Mouse (Mus musculus) cerebellum, adult 18-20 months (tissue): ENCODE results near the gene Mta1.

Source experiments
- DNase-seq, 2 experiments: peaks; one replicate each; pipeline ENCODE4 v3.0.0; 2021

The Mta1 gene

DNA sequence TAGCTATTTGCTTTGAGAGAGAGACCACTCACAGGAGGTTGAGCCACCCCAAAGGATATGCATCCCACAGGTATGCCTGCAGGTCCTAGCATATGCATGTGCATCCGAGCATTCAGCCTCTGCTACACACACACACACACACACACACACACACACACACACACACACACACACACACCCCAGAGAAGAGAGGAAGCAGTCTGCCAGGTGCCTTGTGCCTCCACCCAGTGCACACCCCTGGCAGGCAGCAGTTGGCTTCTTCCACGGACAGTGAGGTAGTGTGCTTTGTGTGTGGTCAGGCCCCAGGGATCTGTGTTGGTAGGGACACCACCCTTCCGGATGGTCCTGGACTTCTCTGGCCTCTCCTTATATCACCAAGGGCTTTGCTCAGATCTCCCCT, 51.8 kb downstream of the Mta1 start:
- DNase-seq = no peak

DNA sequence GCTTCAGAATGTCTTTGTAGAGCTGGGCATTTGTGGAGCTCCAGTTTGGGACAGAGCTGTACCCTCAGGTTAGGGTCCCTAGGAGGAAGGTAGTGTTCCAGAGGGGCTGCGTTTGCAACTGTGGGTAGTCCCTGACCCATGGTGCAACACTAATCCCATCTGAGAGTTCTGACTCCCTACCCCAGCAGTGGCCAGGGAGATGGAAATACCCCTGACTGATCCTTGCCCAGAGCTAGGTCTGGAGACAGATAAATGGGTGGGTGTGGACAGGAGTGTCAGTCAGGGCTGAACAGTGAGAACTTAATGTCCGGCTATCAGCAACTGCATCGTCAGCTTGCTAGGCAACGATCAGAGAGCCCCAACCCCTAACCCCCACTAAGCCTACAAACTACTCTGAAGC, 52.5 kb downstream of the Mta1 start:
- DNase-seq = no peak

DNA sequence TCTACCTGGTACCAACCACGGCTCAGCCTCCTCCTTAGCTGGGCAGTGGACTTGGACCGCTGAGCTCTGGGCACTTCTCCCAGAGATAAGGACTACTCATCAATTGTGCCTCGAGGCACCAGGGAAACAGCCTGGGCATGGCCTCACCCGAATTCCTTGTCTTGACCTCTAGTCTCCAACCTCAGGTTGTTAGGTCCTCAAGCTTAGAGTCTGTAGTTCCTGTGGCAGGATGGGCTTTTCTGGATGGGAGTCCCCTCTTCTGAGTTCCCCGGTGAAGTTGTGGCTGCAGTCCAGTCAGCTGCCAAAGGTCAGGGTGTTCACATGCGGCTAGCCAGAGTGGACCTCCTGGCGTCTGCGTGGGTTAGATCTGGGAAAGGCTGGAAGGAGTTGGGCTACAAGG, 53.0 kb downstream of the Mta1 start:
- DNase-seq = no peak

DNA sequence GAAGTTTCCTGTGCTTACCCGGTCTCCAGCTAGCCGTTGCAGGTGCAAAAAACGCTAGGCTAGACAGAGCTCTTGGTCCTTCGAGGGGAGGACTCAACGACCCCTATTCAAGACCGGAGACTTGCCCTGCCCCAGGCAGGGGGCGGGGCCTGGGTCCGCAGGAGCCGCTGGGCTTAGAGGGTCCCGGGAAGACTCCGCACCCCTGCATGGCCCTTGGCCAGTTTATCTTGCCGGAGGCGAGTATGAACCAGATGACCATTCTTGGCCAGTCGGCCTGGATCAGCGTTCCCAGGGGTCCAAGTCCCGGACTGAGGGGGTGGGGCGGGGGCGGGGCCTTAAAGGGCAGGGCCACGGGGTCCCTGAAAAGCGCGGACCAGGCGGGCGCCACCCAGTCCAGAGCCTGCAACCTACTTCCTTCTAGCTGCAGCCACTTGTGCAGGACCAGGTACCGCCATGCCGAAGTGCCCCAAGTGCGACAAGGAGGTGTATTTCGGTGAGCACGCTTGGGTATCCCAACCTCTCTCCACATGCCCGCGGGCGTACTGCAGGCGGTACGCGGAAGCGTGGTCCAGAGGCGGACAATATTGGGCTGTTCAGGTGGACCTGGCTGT, 53.7 kb downstream of the Mta1 start:
- DNase-seq = no peak

DNA sequence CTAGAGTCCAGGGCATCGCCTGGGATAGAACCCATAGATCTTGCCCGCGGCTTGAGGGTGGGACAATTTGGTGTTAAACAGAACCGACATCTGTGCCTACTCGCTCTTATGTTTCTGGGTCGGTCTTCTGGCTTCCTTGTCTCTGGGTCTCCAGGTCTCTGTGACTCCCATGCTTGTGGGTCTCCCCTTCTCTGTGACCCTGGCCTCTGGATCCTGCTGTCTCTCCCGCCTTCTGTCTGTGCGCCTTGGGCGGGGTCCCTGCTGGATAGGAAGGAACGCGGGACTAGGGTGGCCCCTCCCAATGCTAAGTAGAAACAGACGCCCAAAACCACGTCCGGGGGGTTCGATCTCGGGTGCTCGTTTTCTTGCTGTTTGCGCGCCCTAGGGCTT, 54.2 kb downstream of the Mta1 start:
- DNase-seq = peak in 1 of 2 experiments; percentile 8

DNA sequence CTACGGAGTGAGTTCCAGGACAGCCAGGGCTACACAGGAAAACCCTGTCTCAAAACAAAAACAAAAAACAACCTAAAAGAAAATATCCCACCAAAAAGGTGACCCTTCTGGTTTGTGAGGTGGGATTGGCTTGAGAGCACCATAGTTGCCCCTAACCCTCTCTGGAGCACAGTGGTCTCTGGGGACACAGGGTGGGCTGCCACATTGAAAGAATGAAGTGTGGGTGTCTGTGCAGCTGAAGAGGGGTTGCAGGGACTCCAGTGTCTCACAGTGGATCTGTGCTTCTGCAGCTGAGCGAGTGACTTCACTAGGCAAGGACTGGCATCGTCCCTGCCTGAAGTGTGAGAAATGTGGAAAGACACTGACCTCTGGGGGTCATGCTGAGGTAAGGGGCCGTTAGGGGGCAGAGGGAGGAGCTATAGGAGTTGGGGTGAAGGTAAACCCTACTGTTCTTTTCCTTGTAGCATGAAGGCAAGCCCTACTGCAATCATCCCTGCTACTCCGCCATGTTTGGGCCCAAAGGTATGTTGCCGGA, 55.0 kb downstream of the Mta1 start:
- DNase-seq = no peak

DNA sequence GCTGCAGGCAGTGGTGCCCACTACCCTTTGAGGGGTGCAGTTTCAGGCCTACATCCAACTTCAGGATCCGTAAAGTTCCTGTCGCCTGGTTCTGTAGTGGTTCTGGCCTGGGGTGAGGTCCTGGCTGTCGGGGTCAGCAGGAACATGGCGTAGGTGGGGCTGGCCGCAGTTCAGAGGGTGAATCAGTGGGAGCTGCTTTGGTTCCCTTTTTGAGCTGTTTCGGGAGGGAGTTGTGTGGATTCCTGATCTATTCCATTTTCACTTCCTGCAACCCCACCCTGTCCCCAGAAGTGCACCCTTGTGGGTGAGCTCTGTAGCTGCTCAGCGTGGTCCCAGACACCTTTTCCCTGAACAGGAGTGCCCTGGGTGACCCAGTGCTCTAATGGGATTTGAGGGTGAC, 55.9 kb downstream of the Mta1 start:
- peak in 1 of 2 experiments; percentile 12 for DNase-seq

DNA sequence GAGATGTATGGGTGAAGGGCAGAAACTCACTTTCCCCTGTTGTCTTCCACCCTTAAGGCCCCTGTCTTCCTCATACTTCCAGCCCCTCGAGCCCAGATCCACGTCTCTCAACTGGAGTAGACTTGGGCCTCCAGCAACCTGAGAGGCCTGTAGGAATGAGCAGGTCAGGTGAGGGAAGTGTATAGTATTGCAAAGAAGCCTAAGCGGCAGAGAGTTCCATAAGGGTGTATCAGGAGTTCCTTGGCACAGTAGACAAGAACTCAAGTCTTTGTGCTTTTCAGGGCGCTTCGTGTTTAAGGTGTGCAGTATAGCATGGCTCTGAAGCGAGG, 56.6 kb downstream of the Mta1 start:
- DNase-seq = peak in 1 of 2 experiments; percentile 29

DNA sequence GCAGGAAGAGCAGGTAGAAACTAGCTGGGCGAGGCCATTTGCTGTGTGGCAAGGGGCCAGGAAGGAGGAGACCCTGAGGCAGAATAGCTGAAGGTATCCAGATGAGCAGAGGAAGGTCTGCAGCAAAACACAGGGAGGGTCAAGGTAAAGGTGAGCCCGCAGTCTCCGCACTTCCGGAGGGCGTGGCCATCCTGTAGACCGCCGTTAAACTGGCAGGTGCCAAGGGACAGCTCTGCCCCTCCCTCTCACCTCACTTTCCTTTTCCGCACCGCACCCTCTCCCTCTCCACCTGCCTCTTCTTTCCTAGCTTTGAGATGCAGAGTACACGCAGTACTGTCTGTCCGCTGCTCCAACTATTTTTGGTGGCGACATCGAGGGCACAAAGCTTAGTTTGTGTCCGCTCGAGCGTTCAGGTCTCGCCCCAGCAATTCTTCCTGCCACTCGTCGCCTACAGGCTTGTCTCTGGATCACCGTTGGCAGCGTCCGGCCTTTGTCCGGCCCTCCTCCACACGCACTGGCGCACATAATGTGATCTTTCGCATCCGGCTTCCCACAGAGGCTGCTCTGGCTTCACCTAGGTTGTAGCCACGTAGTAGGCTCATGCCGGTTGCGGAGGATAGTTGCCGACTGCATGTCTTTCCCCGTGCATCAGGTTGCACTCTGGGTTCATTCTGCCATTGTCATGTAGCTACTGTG, 57.1 kb downstream of the Mta1 start:
- peak; percentile 56 to 64 for DNase-seq

DNA sequence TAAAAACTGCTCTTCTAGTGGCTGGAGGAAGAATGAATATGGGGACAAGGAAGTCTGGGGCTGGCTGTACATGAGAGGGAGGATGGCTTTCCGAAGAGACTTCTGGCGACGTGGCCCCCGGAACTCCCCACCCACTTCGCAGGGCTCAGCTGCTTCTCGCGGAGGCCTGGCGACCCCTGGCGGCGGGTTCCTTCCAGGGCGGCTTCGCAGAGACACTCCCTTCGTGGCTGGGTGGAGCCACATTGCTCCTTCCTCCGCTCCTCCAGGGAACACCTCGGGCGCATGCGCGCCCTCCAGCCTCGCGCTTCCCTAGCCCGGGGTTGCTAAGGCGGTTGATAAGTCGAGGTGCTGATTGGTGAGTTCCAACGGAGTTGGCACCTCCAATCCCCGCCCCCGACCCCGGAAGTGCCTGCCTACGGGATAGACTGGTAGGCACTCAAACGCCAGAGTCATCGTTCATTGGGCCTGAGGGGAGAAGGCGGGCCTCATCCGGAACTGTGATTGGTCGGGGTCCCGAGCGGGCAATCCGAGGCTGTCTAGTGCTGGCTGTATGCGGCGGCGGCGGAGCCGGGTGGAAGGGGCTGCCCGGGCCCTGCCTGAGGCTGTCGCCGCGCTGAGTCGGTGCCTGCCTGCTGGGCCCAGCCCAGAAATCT, 57.9 kb downstream of the Mta1 start, which contains the start of gene Tedc1:
Gene Tedc1 (plus strand): TSS at position 535 of the 653 bp plus-strand sequence.
- peak; percentile 99 for DNase-seq

DNA sequence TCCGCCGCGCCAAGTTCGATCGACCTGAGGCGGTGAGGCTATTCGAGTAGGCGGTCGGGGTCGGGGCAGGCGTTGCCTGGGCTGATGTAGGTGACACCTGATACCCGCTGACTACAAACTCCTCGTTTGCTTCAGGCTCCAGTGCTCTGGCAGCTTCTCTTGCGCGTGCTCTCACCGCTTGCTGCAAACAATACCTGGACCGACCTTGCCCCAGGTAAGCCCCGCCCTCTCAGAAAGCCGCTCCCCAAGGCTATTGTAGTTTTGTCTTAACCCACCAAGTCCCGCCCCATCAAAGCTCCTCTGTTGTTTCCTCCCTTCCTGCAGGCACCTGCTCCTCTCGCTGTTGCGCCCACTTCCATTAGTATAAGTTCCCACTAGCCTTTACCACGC, 58.5 kb downstream of the Mta1 start:
- peak in 1 of 2 experiments; percentile 30 for DNase-seq

DNA sequence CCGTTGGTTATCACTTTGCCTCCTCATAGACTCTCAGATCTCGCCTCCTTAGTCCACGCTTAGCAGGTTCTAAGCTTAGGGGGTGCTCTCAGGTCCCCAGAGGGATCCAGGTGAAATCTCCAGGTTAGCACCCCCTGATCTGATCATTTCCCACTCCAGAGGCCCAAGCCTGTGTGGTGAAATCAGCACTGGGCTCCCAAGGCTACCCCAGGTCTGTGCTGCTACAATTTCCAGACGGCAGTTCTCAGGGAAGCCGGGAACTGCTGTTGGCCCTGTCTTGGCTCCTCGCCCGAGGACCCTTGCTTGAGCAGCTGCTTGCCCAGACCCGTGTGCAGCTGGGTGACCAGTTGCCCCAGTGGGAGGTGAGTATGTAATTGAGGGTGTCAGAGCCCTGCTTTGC, 58.9 kb downstream of the Mta1 start:
- peak in 1 of 2 experiments; percentile 49 for DNase-seq

DNA sequence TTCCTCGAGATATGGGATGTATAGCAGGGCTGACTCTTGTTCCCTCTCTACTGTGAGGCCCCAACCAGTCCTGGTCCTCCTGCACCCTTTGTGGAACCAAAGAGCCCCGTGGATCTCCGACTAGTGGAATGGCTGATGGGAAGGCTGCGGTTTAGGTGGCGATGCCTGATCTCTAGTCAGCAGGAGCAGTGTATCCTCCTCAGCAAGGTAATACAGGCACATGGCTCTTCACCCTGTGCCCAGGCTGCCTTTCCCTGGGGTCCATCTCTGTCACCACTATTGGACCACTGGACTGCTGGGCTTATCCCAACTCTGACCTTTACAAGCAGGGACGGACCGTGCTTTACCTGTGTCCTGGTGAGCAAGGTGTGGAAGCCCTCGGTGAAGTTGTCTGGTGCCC, 59.4 kb downstream of the Mta1 start:
- DNase-seq = peak in 1 of 2 experiments; percentile 17

DNA sequence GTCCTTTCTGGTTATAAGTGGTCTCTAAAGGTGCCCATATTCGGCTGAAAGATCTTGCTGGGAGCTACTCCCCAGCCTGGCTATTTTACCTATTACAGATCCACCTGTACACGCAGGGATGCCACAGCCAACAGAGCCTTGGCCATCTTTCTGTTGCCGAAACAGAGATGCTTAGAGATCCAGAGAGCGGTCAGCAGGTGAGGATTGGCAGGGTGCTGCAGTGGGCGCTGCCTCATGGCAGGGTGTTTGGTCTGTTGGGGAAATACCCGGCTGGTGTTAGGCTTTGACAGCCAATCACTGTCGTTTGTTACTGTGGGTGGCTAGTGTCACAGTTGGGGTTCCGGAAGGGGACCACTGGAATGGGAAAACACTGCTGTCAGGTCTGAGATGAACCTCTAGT, 59.9 kb downstream of the Mta1 start:
- DNase-seq = peak in 1 of 2 experiments; percentile 7

DNA sequence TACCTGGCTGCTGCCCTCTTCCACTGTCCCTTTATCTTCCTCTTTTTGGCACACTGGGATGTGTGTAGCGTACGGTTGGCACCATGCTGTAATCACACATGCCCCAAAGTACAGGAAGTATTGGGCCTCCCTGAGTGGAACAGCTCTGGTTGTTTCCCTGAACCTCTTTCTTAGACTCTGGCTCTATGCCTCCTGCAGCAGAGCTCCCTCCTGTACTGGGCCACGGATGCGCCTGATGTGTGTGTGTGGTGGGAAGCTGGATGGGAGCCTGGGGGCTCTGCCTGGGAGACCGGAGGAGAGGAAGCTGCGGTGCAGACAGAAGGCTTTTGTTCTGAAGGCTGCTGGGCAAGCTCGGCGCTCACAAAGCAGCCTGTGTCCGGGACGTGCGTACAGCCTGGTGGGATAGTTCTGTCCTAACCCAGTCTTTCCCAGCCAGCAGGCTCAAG, 65.5 kb downstream of the Mta1 start:
- peak in 1 of 2 experiments; percentile 44 for DNase-seq

DNA sequence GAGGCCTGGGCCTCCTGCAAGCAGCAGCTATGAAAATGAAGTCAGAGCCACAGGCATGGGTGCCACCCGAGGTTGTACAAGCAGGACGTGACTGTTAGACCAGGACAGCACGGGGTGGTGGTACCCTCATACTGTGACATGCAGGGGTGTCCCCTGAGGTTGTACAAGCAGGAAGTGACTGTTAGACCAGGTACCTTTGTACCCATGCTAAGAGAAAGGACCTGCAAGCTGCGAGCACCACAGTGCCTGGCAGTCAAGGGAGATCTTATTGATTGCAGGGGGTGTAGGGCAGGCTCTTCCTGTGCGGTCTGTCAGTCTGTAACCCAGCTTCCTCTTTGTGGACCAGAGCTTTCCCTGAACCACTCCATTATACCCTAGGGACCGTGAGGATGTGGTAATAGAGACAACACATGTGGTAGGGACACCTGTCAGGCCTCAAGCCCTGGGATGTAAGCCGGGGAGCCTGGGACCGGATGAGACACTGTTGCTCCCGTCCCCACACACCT, 70.0 kb downstream of the Mta1 start:
- no peak for DNase-seq

DNA sequence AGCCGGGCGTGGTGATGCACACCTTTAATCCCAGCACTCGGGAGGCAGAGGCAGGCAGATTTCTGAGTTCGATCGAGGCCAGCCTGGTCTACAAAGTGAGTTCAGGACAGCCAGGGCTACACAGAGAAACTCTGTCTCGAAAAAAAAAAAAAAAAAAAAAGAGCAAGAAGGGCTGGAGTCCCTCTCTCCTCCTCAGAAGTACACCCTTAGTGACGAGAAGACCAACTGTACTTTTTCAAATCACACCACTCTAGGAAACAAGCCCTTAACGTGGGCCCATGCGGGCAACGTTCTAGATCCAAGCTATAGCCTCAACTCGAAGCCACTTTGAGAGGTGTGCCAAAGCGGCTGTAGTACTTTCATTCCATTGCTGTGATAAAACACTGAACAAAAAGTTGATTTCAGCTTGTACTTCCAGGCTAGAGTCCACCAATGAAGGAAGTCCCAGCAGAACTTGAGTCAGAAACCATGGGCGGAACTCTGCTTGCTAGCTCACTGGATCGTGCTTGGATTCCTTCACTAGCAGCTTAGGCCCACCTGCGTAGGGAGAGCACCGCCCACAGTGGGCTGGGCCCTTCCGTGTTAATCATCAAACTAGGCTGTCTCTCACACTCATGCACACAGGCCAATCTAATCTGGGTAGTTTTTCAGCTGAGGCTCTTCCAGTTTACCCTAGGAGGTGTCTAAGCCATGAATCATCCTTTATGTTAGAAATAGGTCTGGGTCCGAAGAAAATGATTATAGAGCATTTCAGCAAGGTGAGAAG, 79.1 kb downstream of the Mta1 start:
- no peak for DNase-seq

DNA sequence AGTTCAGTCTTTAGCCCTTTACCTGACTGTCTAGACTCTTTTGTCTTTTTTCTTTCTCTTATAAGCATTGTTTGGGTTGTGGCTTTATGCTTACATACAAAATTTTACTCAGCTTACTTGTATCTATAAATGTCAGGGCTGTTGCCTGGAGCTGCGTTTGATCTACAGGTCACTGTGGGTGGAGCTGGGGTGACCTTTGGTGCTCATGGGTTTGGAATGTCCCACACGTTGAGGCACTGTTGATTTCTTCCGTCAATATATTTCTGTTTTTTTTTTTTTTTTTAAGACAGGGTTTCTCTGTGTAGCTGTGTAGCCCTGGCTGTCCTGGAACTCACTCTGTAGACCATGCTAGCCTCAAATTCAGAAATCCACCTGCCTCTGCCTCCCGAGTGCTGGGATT, 82.9 kb downstream of the Mta1 start:
- no peak for DNase-seq

DNA sequence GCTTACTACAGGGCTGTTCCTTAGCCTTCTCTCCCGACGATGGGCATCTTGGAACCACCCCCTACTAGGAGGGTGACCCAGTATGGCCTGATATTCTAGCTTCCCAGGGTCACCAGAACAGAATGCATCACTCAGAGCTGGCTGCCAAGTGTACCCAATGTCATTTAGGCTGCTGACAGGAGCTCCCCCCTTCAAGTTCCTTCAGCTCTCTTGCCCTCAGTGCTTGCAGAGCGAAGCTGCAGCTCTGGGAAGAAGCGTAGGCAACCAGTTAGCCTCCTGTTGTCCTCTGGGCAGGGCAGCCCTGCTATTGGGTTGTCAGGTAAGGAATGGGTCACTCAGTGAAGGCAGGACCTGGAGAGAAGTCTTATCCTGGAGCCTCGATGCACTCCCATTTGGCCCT, 86.9 kb downstream of the Mta1 start:
- no peak for DNase-seq

DNA sequence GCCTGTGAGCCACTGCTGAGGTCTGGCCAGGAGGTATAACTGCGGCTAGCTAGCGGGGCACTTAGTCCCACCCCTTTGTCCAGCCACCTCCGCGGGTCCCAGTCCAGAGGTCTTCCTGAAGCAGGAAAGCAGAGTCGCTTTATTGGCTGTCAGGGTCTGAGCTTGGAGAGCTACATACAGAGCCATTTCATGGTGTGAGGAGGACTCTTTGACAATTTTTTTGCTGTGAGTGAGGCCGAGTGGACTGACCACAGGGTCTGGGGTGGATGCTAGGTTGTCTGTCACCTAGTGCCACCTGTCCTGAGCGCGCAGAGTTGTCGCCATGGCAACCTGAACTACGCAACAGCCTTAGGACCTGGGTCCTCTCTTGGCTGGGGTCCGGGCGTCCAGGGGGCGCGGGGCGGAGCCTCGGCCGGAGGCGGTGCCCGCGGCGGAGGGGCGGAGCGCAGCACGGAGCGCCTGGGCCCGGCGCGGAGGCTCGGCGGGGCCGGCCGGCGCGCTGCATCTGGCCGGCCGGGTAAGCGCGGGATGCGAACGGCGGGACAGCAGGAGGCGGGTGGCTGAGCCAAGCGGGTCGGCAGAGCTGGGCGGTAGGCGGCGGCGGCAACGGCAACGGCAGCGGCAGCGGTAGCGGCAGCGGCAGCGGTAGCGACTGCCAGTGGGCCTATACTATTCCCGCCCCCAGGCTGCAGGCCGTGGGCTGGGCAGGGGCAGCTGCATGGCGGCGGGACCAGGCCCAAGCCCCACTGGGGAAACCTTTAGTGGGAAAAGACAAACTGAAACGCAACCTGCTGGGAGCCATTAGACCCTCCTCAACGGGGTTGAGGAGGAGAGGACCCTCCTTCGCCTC, 87.6 kb downstream of the Mta1 start, which contains the start of gene Tmem121:
Gene Tmem121 (plus strand): TSS at position 489 of the 850 bp plus-strand sequence.
- peak; percentile 59 to 73 for DNase-seq

DNA sequence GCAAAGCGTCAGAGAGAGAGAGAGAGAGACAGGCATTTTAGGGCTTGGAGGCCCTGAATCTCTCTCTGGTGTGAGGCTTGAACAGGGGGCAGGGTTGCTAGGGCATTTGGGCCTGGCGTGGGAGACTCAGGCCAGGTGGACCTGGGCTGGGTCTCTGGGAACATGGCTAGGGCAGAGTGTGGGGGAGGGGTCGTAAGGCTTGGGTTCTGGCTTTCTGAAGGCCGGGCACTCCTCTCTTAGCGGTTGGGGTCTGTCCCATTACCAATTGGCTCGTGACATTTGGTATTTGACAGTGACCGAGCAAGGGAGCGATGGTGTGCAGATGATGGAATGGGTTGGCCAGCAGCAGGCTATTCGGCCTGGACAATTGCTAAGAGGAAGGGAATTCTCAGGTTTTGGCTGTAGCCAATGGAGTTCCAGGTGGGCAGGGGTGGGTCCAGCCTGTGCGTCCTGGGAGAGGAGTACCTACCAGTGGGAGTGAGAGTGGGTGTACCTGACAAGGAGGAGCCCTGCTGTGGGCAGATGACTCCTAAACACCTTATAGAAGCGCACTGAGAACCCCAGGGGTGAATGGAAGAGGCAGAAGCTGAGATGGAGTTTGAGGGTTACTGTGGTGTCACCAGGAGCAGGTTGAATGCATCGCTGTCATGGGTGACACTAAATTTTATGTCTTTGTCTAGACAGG, 88.4 kb downstream of the Mta1 start:
- DNase-seq = peak; percentile 21 to 37
